Mouse (Mus musculus): ENCODE measurements around the gene Lcor. TPM values are rescaled to one million over a fixed set of nuclear protein-coding genes. Genes with fewer than 3 reads are reported as not detected.

The Lcor gene
- polyA plus RNA-seq, 1 experiment from 2014 or later = 7.9 TPM

- TF ChIP-seq CTCF (IDR thresholded peaks at IDR 0.05; ENCODE audit: low read depth) = no peak
- no peak for TF ChIP-seq EP300 (IDR thresholded peaks at IDR 0.05; ENCODE audit: low read depth)
- DNase-seq (no peak), ATAC-seq (peak; percentile 53; the same call in 1 of the 2 replicates)
- Histone ChIP-seq H3K36me3 (replicated peaks; ENCODE audit: insufficient read depth, low read length) (no peaks in the 10 kb centered on the region), H3K4me3 (ENCODE audit: low read depth, low read length) (no peak overlapping the region), H3K9ac (replicated peaks) (no peak overlapping the region), H3K4me2 (ENCODE audit: low read depth, low read length) (no peak overlapping the region), H3K27ac (ENCODE audit: low read depth) (0 out of 2 replicates have a peak overlapping the region, but pooled peaks have one; percentile 29), H3K9me3 (ENCODE audit: low read length) (no peaks in the 10 kb centered on the region), H3K27me3 (ENCODE audit: insufficient read depth, low read length) (no peaks in the 10 kb centered on the region), H3K4me1 (ENCODE audit: insufficient read depth) (peaks cover 26% of the 10 kb centered on the region)
- 63% methylated on average over 7 of the region's 7 CpGs for WGBS (ENCODE audit: insufficient replicate concordance)
These were observed 32.9 kb upstream of the Lcor start for GRCm38 (mm10) chr19:41449415-41450075.

- no peak overlapping the region for H3K4me3 ChIP-seq (ENCODE audit: low read depth, low read length)
- peak; percentile 51 for DNase-seq
- H3K9ac ChIP-seq (replicated peaks) = no peak overlapping the region
- H3K27ac ChIP-seq (ENCODE audit: low read depth) = no peak overlapping the region
- WGBS (ENCODE audit: insufficient replicate concordance) = 19% methylated on average over 3 of the region's 3 CpGs
- no peak for ATAC-seq
- TF ChIP-seq EP300 (IDR thresholded peaks at IDR 0.05; ENCODE audit: low read depth) (no peak), CTCF (IDR thresholded peaks at IDR 0.05; ENCODE audit: low read depth) (no peak)
- H3K27me3 ChIP-seq (ENCODE audit: insufficient read depth, low read length) = no peaks in the 10 kb centered on the region
- no peak overlapping the region for H3K4me2 ChIP-seq (ENCODE audit: low read depth, low read length)
- H3K9me3 ChIP-seq (ENCODE audit: low read length) = no peaks in the 10 kb centered on the region; the same call in 1 of the 2 replicates
- H3K36me3 ChIP-seq (replicated peaks; ENCODE audit: insufficient read depth, low read length) = no peaks in the 10 kb centered on the region
- peaks cover 12% of the 10 kb centered on the region for H3K4me1 ChIP-seq (ENCODE audit: insufficient read depth)
These were observed 30.3 kb upstream of the Lcor start for GRCm38 (mm10) chr19:41452166-41452565.

GRCm38 (mm10) chr19:41454601-41455000 is 27.8 kb upstream of the Lcor start:
- Histone ChIP-seq H3K4me3 (ENCODE audit: low read depth, low read length) (no peak overlapping the region), H3K36me3 (replicated peaks; ENCODE audit: insufficient read depth, low read length) (no peaks in the 10 kb centered on the region), H3K4me2 (ENCODE audit: low read depth, low read length) (no peak overlapping the region), H3K27me3 (ENCODE audit: insufficient read depth, low read length) (no peaks in the 10 kb centered on the region), H3K27ac (ENCODE audit: low read depth) (peak overlapping the region; percentile 71), H3K9me3 (ENCODE audit: low read length) (no peaks in the 10 kb centered on the region; the same call in 1 of the 2 replicates), H3K4me1 (ENCODE audit: insufficient read depth) (peaks cover 9% of the 10 kb centered on the region), H3K9ac (replicated peaks) (no peak overlapping the region)
- DNase-seq (no peak), ATAC-seq (no peak)
- WGBS (ENCODE audit: insufficient replicate concordance) = 89% methylated on average over 2 of the region's 7 CpGs
- TF ChIP-seq EP300 (IDR thresholded peaks at IDR 0.05; ENCODE audit: low read depth) (no peak), CTCF (IDR thresholded peaks at IDR 0.05; ENCODE audit: low read depth) (no peak)

GRCm38 (mm10) chr19:41455091-41455626 is 27.3 kb upstream of the Lcor start:
- Histone ChIP-seq H3K9ac (replicated peaks) (no peak overlapping the region), H3K4me2 (ENCODE audit: low read depth, low read length) (no peak overlapping the region), H3K36me3 (replicated peaks; ENCODE audit: insufficient read depth, low read length) (no peaks in the 10 kb centered on the region), H3K27ac (ENCODE audit: low read depth) (peak overlapping the region; percentile 71), H3K4me3 (ENCODE audit: low read depth, low read length) (no peak overlapping the region), H3K9me3 (ENCODE audit: low read length) (no peaks in the 10 kb centered on the region; the same call in 1 of the 2 replicates), H3K27me3 (ENCODE audit: insufficient read depth, low read length) (no peaks in the 10 kb centered on the region), H3K4me1 (ENCODE audit: insufficient read depth) (peaks cover 9% of the 10 kb centered on the region)
- ATAC-seq = peak; percentile 94
- 50% methylated on average over 6 of the region's 6 CpGs for WGBS (ENCODE audit: insufficient replicate concordance)
- TF ChIP-seq CTCF (IDR thresholded peaks at IDR 0.05; ENCODE audit: low read depth) (no peak), EP300 (IDR thresholded peaks at IDR 0.05; ENCODE audit: low read depth) (peak; percentile 90)
- peak; percentile 79 for DNase-seq

- no peak for ATAC-seq
- DNase-seq = no peak
- Histone ChIP-seq H3K36me3 (replicated peaks; ENCODE audit: insufficient read depth, low read length) (no peaks in the 10 kb centered on the region), H3K27me3 (ENCODE audit: insufficient read depth, low read length) (no peaks in the 10 kb centered on the region), H3K27ac (ENCODE audit: low read depth) (no peak overlapping the region), H3K9me3 (ENCODE audit: low read length) (no peaks in the 10 kb centered on the region; the same call in 1 of the 2 replicates), H3K4me3 (ENCODE audit: low read depth, low read length) (no peak overlapping the region), H3K9ac (replicated peaks) (no peak overlapping the region), H3K4me1 (ENCODE audit: insufficient read depth) (peaks cover 9% of the 10 kb centered on the region), H3K4me2 (ENCODE audit: low read depth, low read length) (no peak overlapping the region)
- WGBS (ENCODE audit: insufficient replicate concordance) = 76% methylated on average over 5 of the region's 5 CpGs
- TF ChIP-seq EP300 (IDR thresholded peaks at IDR 0.05; ENCODE audit: low read depth) (no peak), CTCF (IDR thresholded peaks at IDR 0.05; ENCODE audit: low read depth) (no peak)
These were observed 25.3 kb upstream of the Lcor start for GRCm38 (mm10) chr19:41457181-41457580.

- H3K27me3 ChIP-seq (ENCODE audit: insufficient read depth, low read length) = no peaks in the 10 kb centered on the region
- no peak overlapping the region for H3K4me2 ChIP-seq (ENCODE audit: low read depth, low read length)
- no peak overlapping the region for H3K9ac ChIP-seq (replicated peaks)
- ATAC-seq (peak; percentile 64), DNase-seq (no peak)
- H3K36me3 ChIP-seq (replicated peaks; ENCODE audit: insufficient read depth, low read length) = no peaks in the 10 kb centered on the region
- no peak overlapping the region for H3K4me3 ChIP-seq (ENCODE audit: low read depth, low read length)
- 63% methylated on average over 9 of the region's 9 CpGs for WGBS (ENCODE audit: insufficient replicate concordance)
- H3K9me3 ChIP-seq (ENCODE audit: low read length) = no peaks in the 10 kb centered on the region
- TF ChIP-seq EP300 (IDR thresholded peaks at IDR 0.05; ENCODE audit: low read depth) = no peak
- no peak for TF ChIP-seq CTCF (IDR thresholded peaks at IDR 0.05; ENCODE audit: low read depth)
- H3K4me1 ChIP-seq (ENCODE audit: insufficient read depth) = no peaks in the 10 kb centered on the region
- peak overlapping the region; percentile 29; the same call in 1 of the 2 replicates for H3K27ac ChIP-seq (ENCODE audit: low read depth)
These were observed 20.2 kb upstream of the Lcor start for GRCm38 (mm10) chr19:41462166-41462735.

All from liver, postnatal 0 days (tissue).